Comparison of ENCODE assay signal across 18 mouse cellular contexts in the genomic region with DNA sequence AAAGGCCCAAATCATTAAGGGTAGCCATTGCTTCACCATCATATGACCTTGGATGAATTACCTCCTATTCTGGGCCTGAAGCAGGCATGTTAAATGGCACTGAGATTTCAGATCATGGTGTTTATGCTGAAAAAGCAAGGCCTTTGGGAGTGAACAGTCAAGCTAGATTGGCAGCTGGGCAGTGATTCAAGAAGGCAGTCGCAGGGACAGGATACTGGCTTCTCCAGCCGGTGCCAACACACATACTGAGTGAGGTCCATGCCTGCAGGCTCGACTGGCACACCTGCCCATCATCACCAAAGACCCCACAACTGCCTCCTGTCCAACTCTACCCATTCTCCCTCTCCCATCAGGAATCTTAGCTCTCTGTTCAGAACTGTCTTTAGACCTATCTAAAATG. TPM values are rescaled to one million over a fixed set of nuclear protein-coding genes. Genes with fewer than 3 reads are reported as not detected.
DNase-seq lines count a peak whose midpoint lies in the region; TF ChIP-seq lines count a peak whose summit lies in the region.
"Had no signal": no experiment of that assay in that cellular context is flagged by ENCODE, and none has a peak within 500 bp of the region (broad histone marks: within the 10 kb centered on the region; RNA-seq: fewer than 3 reads in every experiment).

No protein-coding gene starts in this region.

- no peaks in the 10 kb centered on the region for H3K9me3 ChIP-seq in heart, embryonic 10.5 days
- no peaks in the 10 kb centered on the region for H3K9me3 ChIP-seq in E14TG2a.4 (ENCODE audit: low read length)
- H3K9me3 ChIP-seq: embryonic facial prominence, embryonic 15.5 days; forebrain, embryonic 10.5 days; hindbrain, embryonic 10.5 days had no signal

- DNase-seq in adrenal gland, postnatal 10 days, result peak; percentile 42
- DNase-seq in adrenal gland, postnatal 25 days, result no peak
- DNase-seq in heart, embryonic 10.5 days (ENCODE audit: low spot score), result peak; percentile 52
- DNase-seq in heart, postnatal 4 days, result no peak
- DNase-seq in left cerebral cortex, adult 2 months (ENCODE audit: extremely low spot score in 1 of 2, low spot score in 2 of 2), result no peak
- no peak for DNase-seq in left cerebral cortex, adult 9 months (ENCODE audit: low spot score in 2 of 2)
- DNase-seq in ovary, postnatal 36 days (ENCODE audit: low spot score), result no peak
- DNase-seq: B cell, adult 2 months; cerebellum, adult 2 months; embryo, embryonic 11 days; gastrocnemius, adult 2 months; gastrocnemius, postnatal 25 days; heart, postnatal 10 days had no signal

- intact Hi-C loops in left cerebral cortex, adult 2 months (cut with DNase I), result loop anchor here (5.0 kb wide), 1 partner anchor 196 kb away; no protein-coding TSS in a partner anchor

- H3K4me1 ChIP-seq in heart, embryonic 10.5 days, result peaks cover 14% of the 10 kb centered on the region
- peaks cover 97% of the 10 kb centered on the region for H3K4me1 ChIP-seq in E14TG2a.4 (replicated peaks; ENCODE audit: low read depth, low read length)

- H3K27me3 ChIP-seq in heart, embryonic 10.5 days (ENCODE audit: insufficient read depth, poor library complexity, severe bottlenecking), result peaks cover 8% of the 10 kb centered on the region; the same call in 1 of the 2 replicates
- 0 out of 2 replicates have a peak, but pooled peaks cover 5% of the 10 kb centered on the region for H3K27me3 ChIP-seq in E14TG2a.4 (ENCODE audit: insufficient read depth, low read length)
- H3K27me3 ChIP-seq: embryonic facial prominence, embryonic 15.5 days had no signal

- no peak overlapping the region for H3K4me3 ChIP-seq in heart, embryonic 10.5 days
- H3K4me3 ChIP-seq in left cerebral cortex, adult 2 months, result no peak overlapping the region
- peak overlapping the region; percentile 70; the same call in 1 of the 2 replicates for H3K4me3 ChIP-seq in E14TG2a.4 (replicated peaks; ENCODE audit: low read length)
- H3K4me3 ChIP-seq: embryonic facial prominence, embryonic 15.5 days; erythroblast, embryonic 14.5 days; forebrain, embryonic 10.5 days; gastrocnemius, adult 2 months; hindbrain, embryonic 10.5 days had no signal

- H3K27ac ChIP-seq in heart, embryonic 10.5 days, result no peak overlapping the region
- peak overlapping the region; percentile 0; the same call in 1 of the 2 replicates for H3K27ac ChIP-seq in left cerebral cortex, adult 2 months
- H3K27ac ChIP-seq: embryonic facial prominence, embryonic 15.5 days; gastrocnemius, adult 2 months; hindbrain, embryonic 10.5 days had no signal

- WGBS in heart, embryonic 10.5 days, result 85% methylated on average over 3 of the region's 3 CpGs

- H3K36me3 ChIP-seq in heart, embryonic 10.5 days, result no peaks in the 10 kb centered on the region
- no peaks in the 10 kb centered on the region for H3K36me3 ChIP-seq in E14TG2a.4 (ENCODE audit: insufficient read depth, low read length)
- H3K36me3 ChIP-seq: embryonic facial prominence, embryonic 15.5 days had no signal

- no peak for TF ChIP-seq CTCF in left cerebral cortex, adult 2 months (IDR thresholded peaks at IDR 0.05)
- no peak for TF ChIP-seq CTCF in E14TG2a.4 (conservative IDR thresholded peaks at IDR 0.05; ENCODE audit: low read length)

RNA-seq across cellular contexts. Expression of gene Ric8b, which starts 8.9 kb away (rescaled TPM):
- total RNA-seq in adrenal gland, postnatal 10 days (2021), result 10 to 100 TPM; 26.6 to 31.8 TPM
- total RNA-seq in adrenal gland, postnatal 25 days (2021), result 32.3 and 35.6 TPM in 2 replicates
- 21.0 and 23.5 TPM in 2 replicates for polyA plus RNA-seq in heart, embryonic 10.5 days (2016; fragmentation: Nextera tagmentation; extraction: Ambion mirVana)
- 10 to 100 TPM; 19.9 to 21.2 TPM for total RNA-seq in heart, postnatal 4 days (2021)
- total RNA-seq in left cerebral cortex, adult 2 months (2021), result 10 to 100 TPM; 57.5 to 57.7 TPM

Comparison
In these comparisons a context has a peak if more than half of its experiments do, and no peak if none do; other contexts are left out.
1. DNase-seq: peak in adrenal gland, postnatal 10 days (single experiment) and heart, embryonic 10.5 days (single experiment); none in adrenal gland, postnatal 25 days (single experiment), heart, postnatal 4 days (single experiment), left cerebral cortex, adult 2 months (0 of 2), left cerebral cortex, adult 9 months (0 of 2) and ovary, postnatal 36 days (single experiment).